Mouse (Mus musculus) cerebellum, postnatal 10 days (tissue): ENCODE measurements around the gene Olfr2.
"Not testable (repeated sequence)": the region's sequence is repeated elsewhere in the genome, so short reads cannot be mapped to it uniquely, and the experiment has no call there.

Source experiments
- DNase-seq, 2 experiments: peaks; one replicate each; pipeline ENCODE4 v3.0.0; 2021; ENCODE audit warnings: mixed read lengths in 2 of 2

Gene Olfr2

DNA sequence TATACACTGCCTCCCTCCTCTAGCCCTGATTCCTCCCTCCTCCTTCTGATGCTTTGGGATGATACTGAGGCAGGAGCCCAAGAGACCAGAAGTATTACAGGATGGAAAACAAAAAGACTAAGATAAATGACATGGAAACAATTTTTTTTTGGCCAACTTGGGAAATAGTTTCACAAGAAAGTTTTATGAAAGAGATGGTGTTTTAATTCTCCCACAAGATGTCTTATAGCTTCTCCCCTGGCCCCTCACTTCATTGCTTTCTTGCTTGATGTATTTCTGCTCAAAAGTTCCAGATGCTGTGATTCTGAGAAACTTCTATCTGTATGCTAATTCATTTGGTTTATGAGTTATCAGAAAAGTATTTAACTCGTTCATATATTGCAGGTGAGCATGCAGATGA lies at the start of gene Olfr2:
Olfr2 (minus strand) TSS at position 101 of the 400 bp plus-strand sequence.
- no peak for DNase-seq

GRCm38 (mm10) chr7:107047578-107047977 lies 41.7 kb upstream of the Olfr2 start:
- DNase-seq: peak in 1 of 2 experiments; percentile 1

- peak; percentile 43 to 67 for DNase-seq
These were observed 40.0 kb upstream of the Olfr2 start for GRCm38 (mm10) chr7:107045833-107046232.

DNA sequence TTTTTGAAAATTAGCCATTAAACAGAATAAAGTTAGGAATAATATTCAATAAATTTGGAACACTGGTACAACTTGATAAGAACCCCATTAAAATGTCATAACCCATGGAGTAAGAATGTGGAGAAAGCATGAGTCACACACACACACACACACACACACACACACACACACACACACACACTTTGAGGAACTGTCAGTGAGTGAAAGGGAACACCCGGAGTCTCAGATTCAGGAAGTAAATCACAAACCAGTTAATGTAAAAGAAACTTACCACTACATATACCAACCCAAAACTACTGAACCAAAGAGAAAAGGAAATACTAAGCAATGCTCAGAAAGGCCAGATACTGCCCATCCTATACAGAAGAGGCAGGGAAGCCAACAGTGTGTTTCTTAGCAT lies 38.5 kb upstream of the Olfr2 start:
- no peak for DNase-seq

DNA sequence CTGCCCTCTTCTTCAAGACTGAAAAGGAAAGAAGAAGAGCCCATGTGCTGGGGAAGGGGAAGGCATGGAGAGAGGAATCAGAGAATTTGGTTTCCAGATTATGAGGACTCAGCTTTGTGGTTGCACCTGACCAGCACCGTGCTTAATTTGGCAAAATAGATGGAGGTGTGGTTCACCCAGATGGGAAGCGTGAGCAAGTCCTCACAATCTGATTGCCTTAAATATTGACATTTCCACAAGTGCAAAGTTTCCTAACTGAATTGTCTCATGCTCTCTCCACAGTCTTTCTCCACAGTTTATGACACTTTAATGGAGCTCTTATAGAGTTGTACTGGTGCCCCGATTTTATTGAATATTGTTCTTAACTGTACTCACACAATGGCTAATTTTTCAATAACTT lies 37.3 kb upstream of the Olfr2 start:
- DNase-seq: no peak

GRCm38 (mm10) chr7:107039934-107040563 lies 34.2 kb upstream of the Olfr2 start:
- DNase-seq: no peak

DNA sequence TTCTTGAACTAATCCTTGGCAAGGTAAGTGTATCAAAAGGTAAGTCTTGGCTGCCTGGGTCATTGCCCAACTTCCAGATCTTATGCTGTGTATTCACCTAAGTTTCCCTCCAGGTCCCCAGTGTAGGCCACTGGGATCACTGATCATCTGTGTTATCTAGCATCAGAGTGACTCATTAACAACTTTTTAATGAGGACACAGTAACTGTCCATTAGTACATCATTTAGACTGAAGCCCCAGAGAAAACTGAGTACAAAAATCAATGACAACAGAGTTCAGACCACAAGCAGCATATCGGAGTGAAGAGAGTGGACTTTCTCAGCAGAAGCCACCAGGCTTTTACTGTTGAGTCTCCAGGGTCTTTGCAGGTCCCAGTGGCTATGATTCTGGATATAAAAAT lies 25.0 kb upstream of the Olfr2 start, which contains the start of gene Olfr713:
Olfr713 (plus strand) TSS at position 301 of the 400 bp plus-strand sequence.
- DNase-seq: no peak

DNA sequence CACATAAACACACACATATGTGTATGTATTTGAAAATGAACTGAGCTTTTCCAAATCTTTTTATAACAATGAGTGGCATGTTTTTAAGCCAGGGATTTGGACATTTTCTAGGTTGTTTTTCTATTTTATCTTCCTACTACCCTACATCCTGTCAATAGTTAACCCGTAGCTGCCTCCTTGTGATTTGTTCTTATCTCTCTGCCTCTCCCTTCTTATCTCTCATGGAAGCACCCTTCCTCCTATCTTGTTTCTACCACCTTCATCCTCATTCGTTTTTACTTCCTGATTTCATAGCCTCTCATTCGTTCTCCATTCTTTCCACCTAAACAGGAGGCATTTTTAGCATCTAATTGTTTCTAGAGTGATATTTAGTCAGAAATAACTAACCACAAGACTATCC lies 1.7 kb downstream of the Olfr2 start:
- no peak for DNase-seq

- no peak for DNase-seq
These were observed 5.1 kb downstream of the Olfr2 start for GRCm38 (mm10) chr7:107000798-107001197.

- no peak for DNase-seq
These were observed 20.6 kb downstream of the Olfr2 start for GRCm38 (mm10) chr7:106985236-106985635.

GRCm38 (mm10) chr7:106975353-106975752 lies 30.5 kb downstream of the Olfr2 start, which contains the start of gene Olfr711:
TSS of gene Olfr711 (minus strand) at chr7:106975453.
- DNase-seq: no peak

DNA sequence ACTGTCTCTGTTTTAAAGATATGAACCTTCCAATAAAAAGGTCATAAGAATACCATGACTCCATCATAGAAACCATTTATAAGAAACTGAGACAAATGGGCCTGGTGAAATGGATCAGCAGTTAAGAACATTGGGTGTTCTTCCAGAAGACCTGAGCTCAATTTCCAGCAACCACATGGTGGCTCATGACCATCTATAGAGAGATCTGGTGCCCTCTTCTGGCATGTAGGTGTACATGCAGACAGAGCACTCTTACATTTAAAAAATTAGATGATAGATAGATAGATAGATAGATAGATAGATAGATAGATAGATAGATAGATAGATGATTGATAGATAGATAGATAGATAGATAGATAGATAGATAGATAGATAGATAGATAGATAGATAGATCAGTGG lies 38.4 kb downstream of the Olfr2 start:
- DNase-seq: not testable (repeated sequence)

GRCm38 (mm10) chr7:106963837-106964236 lies 42.0 kb downstream of the Olfr2 start, which contains the start of gene Olfr6:
TSS of gene Olfr6 (minus strand) at chr7:106963937.
- no peak for DNase-seq

DNA sequence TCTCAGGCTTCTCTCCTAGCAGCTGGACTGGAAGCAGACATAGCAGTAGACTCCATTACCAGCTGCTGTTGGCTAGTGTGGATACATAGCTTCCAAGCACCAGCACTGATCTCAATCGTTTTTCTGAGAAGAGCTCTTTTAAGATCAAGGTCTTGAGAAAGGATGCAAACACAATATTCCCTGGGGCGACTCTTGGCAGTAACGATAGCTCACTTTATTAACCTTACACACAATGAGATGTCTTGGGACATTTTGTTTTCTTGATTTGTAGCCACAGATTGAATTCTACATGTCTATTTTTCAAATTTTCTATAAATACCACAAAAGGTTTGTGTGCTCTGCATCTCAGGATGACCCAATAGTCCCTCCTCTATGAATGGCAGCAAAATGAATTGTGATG lies 57.7 kb downstream of the Olfr2 start, which contains the start of gene Olfr710:
Olfr710 (minus strand) TSS at position 101 of the 400 bp plus-strand sequence.
- DNase-seq: no peak
